Mouse (Mus musculus) ES-E14 (cell line): Measurements from ENCODE around the gene Pitpnc1. TPM values are rescaled to one million over a fixed set of nuclear protein-coding genes. Genes with fewer than 3 reads are reported as not detected.

Experiments used
- DNase-seq: peaks from one replicate; pipeline ENCODE4 v3.0.0-alpha.2; 2013; ENCODE audit warnings: low read depth, low spot score
- H3K27ac ChIP-seq: 2 replicates; pipeline ENCODE4 v1.5.1; 2012; ENCODE audit warnings: low read depth, mild to moderate bottlenecking, low read length, moderate library complexity, mixed read lengths; ENCODE audit not compliant: poor library complexity, insufficient read depth, severe bottlenecking
- H3K36me3 ChIP-seq: 2 replicates; pipeline ENCODE4 v1.6.1; 2012; ENCODE audit warnings: mild to moderate bottlenecking, low read length, moderate library complexity, mixed read lengths; ENCODE audit not compliant: control insufficient read depth, poor library complexity, insufficient read depth, severe bottlenecking
- H3K4me1 ChIP-seq, 2 experiments: fragments of 150-350 bp in 1 of 2; sonication (generic) in 1 of 2; 2 replicates each; pipeline ENCODE4 v1.6.1; 2012; ENCODE audit warnings: low read length in 2 of 2, mild to moderate bottlenecking in 1 of 2, mixed read lengths in 1 of 2; ENCODE audit not compliant: control insufficient read depth in 2 of 2, insufficient read depth in 2 of 2, poor library complexity in 1 of 2
- H3K4me3 ChIP-seq, 2 experiments: fragments of 150-350 bp in 1 of 2; sonication (generic) in 1 of 2; 2 replicates each; pipeline ENCODE4 v1.5.1; 2012; ENCODE audit warnings: low read length in 2 of 2, low read depth in 1 of 2, mild to moderate bottlenecking in 1 of 2, mixed read lengths in 1 of 2; ENCODE audit not compliant: insufficient read depth in 1 of 2, poor library complexity in 1 of 2, severe bottlenecking in 1 of 2
- H3K9ac ChIP-seq: 2 replicates; pipeline ENCODE4 v1.6.1; 2012; ENCODE audit warnings: low read depth, mild to moderate bottlenecking, low read length, mixed read lengths; ENCODE audit not compliant: poor library complexity, insufficient read depth, severe bottlenecking
- H3K9me3 ChIP-seq: fragments of 150-350 bp; sonication (generic); 2 replicates; pipeline ENCODE4 v1.6.1; 2012; ENCODE audit warnings: low read depth, mild to moderate bottlenecking, low read length; ENCODE audit not compliant: control insufficient read depth, insufficient read depth
- CHD2 ChIP-seq: IDR thresholded peaks from 2 replicates; pipeline ENCODE4 v1.6.1; 2014; ENCODE audit warnings: mild to moderate bottlenecking, low read depth, low read length, inconsistent platforms
- HCFC1 ChIP-seq: IDR thresholded peaks from 2 replicates; pipeline ENCODE4 v1.6.1; 2012; ENCODE audit warnings: low read length, inconsistent platforms, borderline replicate concordance; ENCODE audit not compliant: insufficient read depth
- MAFK ChIP-seq: IDR thresholded peaks from 2 replicates; pipeline ENCODE4 v1.6.1; 2014; ENCODE audit warnings: mild to moderate bottlenecking, low read depth, low read length, inconsistent platforms; ENCODE audit not compliant: insufficient read depth
- ZC3H11A ChIP-seq: IDR thresholded peaks from 2 replicates; pipeline ENCODE4 v1.6.1; 2012; ENCODE audit warnings: low read depth, mild to moderate bottlenecking, inconsistent platforms, low read length, borderline replicate concordance
- ZNF384 ChIP-seq: IDR thresholded peaks from 2 replicates; pipeline ENCODE4 v1.6.1; 2012; ENCODE audit warnings: low read depth, low read length, inconsistent platforms
- in situ Hi-C, 2 experiments: fragments of 600-800 bp; cut with MboI; formaldehyde crosslinking; loops; one replicate each; pipeline ENCODE4 v1.15.1; 2025; ENCODE audit warnings: low sequenced_read_pairs in 2 of 2, inconsistent platforms in 1 of 2; ENCODE audit not compliant: unreplicated experiment in 2 of 2
- total RNA-seq: library from RNA; depleted of rRNA; stranded (reverse); fragments of 300-350 nt; gene quantifications from 2 replicates; pipeline ENCODE4 v1.2.3, GENCODE M21; 2012

The Pitpnc1 gene
- total RNA-seq, 1 experiment, result 37.3 TPM

DNA sequence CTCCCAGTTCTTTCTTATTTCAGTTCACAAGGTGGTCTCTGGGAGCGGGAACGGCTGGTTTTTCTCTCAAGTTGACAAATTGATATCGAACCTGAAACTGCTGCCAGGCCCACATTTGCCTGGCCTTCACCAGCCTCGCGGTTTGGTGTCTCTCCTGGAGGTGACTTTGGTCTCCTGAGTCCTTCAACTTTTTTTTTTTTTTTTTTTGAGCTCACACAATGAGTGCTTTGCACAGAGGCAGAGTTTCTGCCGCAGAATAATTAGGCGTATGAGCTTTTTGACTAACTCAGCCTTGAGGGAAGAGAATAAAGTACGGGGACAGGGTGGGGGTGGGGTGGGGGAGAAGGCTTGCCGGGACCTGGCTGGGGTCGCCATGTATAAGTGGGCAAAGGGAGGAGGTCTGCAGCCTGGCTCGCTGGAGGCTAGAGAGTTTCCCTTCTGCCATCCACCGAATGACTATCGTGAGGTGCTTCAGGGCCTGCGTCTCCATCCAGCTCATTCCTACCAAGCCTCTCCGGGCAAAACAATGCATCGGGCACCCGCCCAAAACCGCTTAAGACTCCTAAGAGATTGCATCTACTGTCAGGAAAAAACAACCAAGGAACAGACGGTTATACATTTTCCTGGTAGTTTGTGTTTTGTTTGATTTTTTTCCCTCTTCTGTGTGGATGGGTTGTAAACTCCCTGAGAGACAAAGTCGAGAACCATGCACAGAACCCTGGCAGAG, 205.4 kb downstream of the Pitpnc1 start:
- Histone ChIP-seq H3K4me3 (peak overlapping the region; percentile 13 to 35; a peak in 2 of 4 replicates), H3K4me1 (peaks cover 0 to 19% of the 10 kb centered on the region in 2 experiments; a peak in 3 of 4 replicates), H3K9ac (peak overlapping the region; percentile 58; the same call in 1 of the 2 replicates), H3K36me3 (0 out of 2 replicates have a peak, but pooled peaks cover 2% of the 10 kb centered on the region), H3K27ac (no peak overlapping the region; the same call in 1 of the 2 replicates), H3K9me3 (no peaks in the 10 kb centered on the region)
- peak; percentile 60; the same call in 1 of the 2 replicates for TF ChIP-seq ZNF384
- TF ChIP-seq ZC3H11A, result no peak
- in situ Hi-C loops, result no loop called here
- DNase-seq, result no peak

GRCm38 (mm10) chr11:107263838-107264237, 206.7 kb downstream of the Pitpnc1 start:
- H3K4me3 ChIP-seq, result no peak overlapping the region
- H3K9ac ChIP-seq, result no peak overlapping the region
- no peak overlapping the region for H3K27ac ChIP-seq
- in situ Hi-C loops, result no loop called here
- no peaks in the 10 kb centered on the region for H3K9me3 ChIP-seq
- H3K36me3 ChIP-seq, result 0 out of 2 replicates have a peak, but pooled peaks cover 2% of the 10 kb centered on the region
- H3K4me1 ChIP-seq, result peaks cover 0 to 19% of the 10 kb centered on the region in 2 experiments; a peak in 3 of 4 replicates
- TF ChIP-seq ZNF384 (no peak), ZC3H11A (no peak), HCFC1 (no peak), MAFK (no peak), CHD2 (no peak)
- no peak for DNase-seq

- Histone ChIP-seq H3K9ac (no peak overlapping the region), H3K27ac (no peak overlapping the region), H3K36me3 (peaks cover 4% of the 10 kb centered on the region; the same call in 1 of the 2 replicates), H3K4me1 (peaks cover 0 to 14% of the 10 kb centered on the region in 2 experiments; a peak in 3 of 4 replicates), H3K9me3 (no peaks in the 10 kb centered on the region), H3K4me3 (no peak overlapping the region)
- TF ChIP-seq ZC3H11A (no peak), CHD2 (no peak), MAFK (no peak), HCFC1 (no peak), ZNF384 (no peak)
- DNase-seq, result no peak
- in situ Hi-C loops, result no loop called here
Measured at GRCm38 (mm10) chr11:107259428-107259827, 211.1 kb downstream of the Pitpnc1 start.

GRCm38 (mm10) chr11:107255185-107255584, 215.3 kb downstream of the Pitpnc1 start:
- peak; percentile 75 for DNase-seq
- H3K36me3 ChIP-seq, result peaks cover 9% of the 10 kb centered on the region; the same call in 1 of the 2 replicates
- TF ChIP-seq CHD2 (no peak), HCFC1 (peak; percentile 34; the same call in 1 of the 2 replicates)
- in situ Hi-C loops, result no loop called here
- H3K4me3 ChIP-seq, result no peak overlapping the region
- peaks cover 0 to 2% of the 10 kb centered on the region in 2 experiments; a peak in 1 of 4 replicates for H3K4me1 ChIP-seq
- H3K9ac ChIP-seq, result no peak overlapping the region
- no peaks in the 10 kb centered on the region for H3K9me3 ChIP-seq
- H3K27ac ChIP-seq, result no peak overlapping the region
